Mouse (Mus musculus) urinary bladder, adult 2 months (tissue): Measurements from ENCODE around the gene Hmgcs2. TPM values are rescaled to one million over a fixed set of nuclear protein-coding genes. Genes with fewer than 3 reads are reported as not detected.
"Not testable (repeated sequence)": the region's sequence is repeated elsewhere in the genome, so short reads cannot be mapped to it uniquely, and the experiment has no call there.

Experiments
- DNase-seq: peaks from one replicate; pipeline ENCODE4 v3.0.0; 2022; ENCODE audit warnings: low spot score
- polyA plus RNA-seq: library from polyadenylated mRNA; depleted of rRNA; stranded (reverse); fragments of >200 nt; gene quantifications from 2 replicates; pipeline ENCODE4 v1.2.3, GENCODE M21; 2012; rRNA removed

The Hmgcs2 gene
- polyA plus RNA-seq, 1 experiment = 55.3 TPM

- no peak for DNase-seq
Measured at GRCm38 (mm10) chr3:98336661-98337654, 56.7 kb downstream of the Hmgcs2 start.

GRCm38 (mm10) chr3:98338584-98339041 lies 58.4 kb downstream of the Hmgcs2 start:
- DNase-seq = peak; percentile 29

GRCm38 (mm10) chr3:98339097-98339705 lies 59.0 kb downstream of the Hmgcs2 start:
- peak; percentile 40 for DNase-seq

GRCm38 (mm10) chr3:98339706-98340109 lies 59.5 kb downstream of the Hmgcs2 start, which contains the start of gene Phgdh:
TSS of gene Phgdh (minus strand) at chr3:98339990.
- DNase-seq = not testable (repeated sequence)

GRCm38 (mm10) chr3:98340818-98341594 lies 60.8 kb downstream of the Hmgcs2 start:
- DNase-seq = no peak

GRCm38 (mm10) chr3:98343235-98343634 lies 63.0 kb downstream of the Hmgcs2 start:
- DNase-seq = no peak

GRCm38 (mm10) chr3:98348106-98348505 lies 67.9 kb downstream of the Hmgcs2 start:
- no peak for DNase-seq

GRCm38 (mm10) chr3:98348705-98349104 lies 68.5 kb downstream of the Hmgcs2 start:
- no peak for DNase-seq

- no peak for DNase-seq
Measured at GRCm38 (mm10) chr3:98353892-98354291, 73.7 kb downstream of the Hmgcs2 start.

- no peak for DNase-seq
Measured at GRCm38 (mm10) chr3:98355344-98356025, 75.2 kb downstream of the Hmgcs2 start.

GRCm38 (mm10) chr3:98356026-98356365 lies 75.8 kb downstream of the Hmgcs2 start:
- no peak for DNase-seq

GRCm38 (mm10) chr3:98356632-98357370 lies 76.6 kb downstream of the Hmgcs2 start:
- no peak for DNase-seq

Other genes with a start within 250 kb of the Hmgcs2 start
- gene Adam30, start 119.8 kb upstream of the Hmgcs2 start, polyA plus RNA-seq = not detected in 2 replicates
- gene Reg4, start 58.3 kb upstream of the Hmgcs2 start, polyA plus RNA-seq = not detected in 2 replicates
- gene Phgdh, start 59.6 kb downstream of the Hmgcs2 start, polyA plus RNA-seq = 14.2 and 15.8 TPM in 2 replicates
- gene Zfp697, start 102.0 kb downstream of the Hmgcs2 start, polyA plus RNA-seq = 1.9 TPM in 2 replicates
- gene Gm4450, start 176.7 kb downstream of the Hmgcs2 start, polyA plus RNA-seq = not detected in 2 replicates
- not detected in 2 replicates for gene Hsd3b4, start 230.1 kb downstream of the Hmgcs2 start, polyA plus RNA-seq